Mouse (Mus musculus): Measurements from ENCODE around the gene Hoxb7.

The Hoxb7 gene

GRCm38 (mm10) chr11:96284774-96285734 is 1.4 kb upstream of the Hoxb7 start:
- no peak for DNase-seq (ENCODE audit: low read depth, low spot score)

GRCm38 (mm10) chr11:96286739-96287385 is 439 bp downstream of the Hoxb7 start:
- no peak for DNase-seq (ENCODE audit: low read depth, low spot score)

DNA sequence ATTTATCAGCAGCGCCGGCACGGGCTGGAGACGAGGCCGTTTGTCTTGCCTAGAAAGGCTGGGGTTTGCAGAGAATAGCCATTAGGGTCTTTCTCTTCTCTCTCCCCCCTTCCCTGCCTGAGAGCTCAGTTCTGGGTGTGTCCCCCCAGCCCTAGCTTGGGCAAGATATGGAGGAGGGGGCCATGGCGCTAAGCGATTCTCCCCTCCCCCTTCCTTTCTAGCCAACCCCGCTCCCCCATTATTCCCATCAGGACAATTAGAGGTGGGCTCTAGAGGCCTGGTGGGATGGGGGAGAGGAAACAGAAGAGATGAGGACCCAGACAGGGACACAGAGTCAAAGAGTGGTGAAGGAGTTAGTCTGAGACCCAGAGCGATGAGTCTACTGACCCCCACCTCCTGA is 988 bp downstream of the Hoxb7 start:
- DNase-seq (ENCODE audit: low read depth, low spot score) = no peak

GRCm38 (mm10) chr11:96288455-96289221 is 2.2 kb downstream of the Hoxb7 start:
- DNase-seq (ENCODE audit: low read depth, low spot score) = no peak

DNA sequence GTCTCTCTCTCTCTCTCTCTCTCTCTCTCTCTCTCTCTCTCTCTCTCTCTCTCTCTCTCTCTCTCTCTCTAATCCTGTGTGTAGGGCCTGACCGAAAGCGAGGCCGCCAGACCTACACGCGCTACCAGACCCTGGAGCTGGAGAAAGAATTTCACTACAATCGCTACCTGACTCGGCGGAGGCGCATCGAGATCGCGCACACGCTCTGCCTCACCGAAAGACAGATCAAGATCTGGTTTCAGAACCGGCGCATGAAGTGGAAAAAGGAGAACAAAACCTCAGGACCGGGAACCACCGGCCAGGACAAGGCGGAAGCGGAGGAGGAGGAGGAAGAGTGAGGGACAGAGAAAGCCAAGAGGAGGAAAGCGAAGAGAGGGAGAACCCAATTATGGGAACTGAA is 2.9 kb downstream of the Hoxb7 start:
- DNase-seq (ENCODE audit: low read depth, low spot score) = no peak

DNA sequence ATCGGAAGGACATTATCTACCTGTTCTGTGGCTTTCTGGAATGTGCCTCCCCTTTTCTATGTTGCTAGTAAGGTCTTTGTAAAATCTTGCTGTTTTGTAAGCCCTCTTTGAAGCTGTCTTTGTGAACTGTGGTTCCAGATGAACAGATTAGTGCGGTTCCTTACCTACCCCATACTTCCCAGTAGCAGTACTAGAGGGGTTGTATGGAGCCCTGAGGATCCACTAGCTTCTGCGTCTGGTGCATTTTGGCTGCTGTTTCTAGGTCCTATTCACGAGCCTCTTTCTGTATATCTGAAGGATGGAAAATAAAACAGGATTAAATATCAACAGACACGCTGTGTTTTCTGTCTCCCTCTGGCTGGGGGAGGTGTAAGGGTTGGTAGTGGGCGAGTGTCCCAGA is 3.4 kb downstream of the Hoxb7 start:
- DNase-seq (ENCODE audit: low read depth, low spot score) = no peak

DNA sequence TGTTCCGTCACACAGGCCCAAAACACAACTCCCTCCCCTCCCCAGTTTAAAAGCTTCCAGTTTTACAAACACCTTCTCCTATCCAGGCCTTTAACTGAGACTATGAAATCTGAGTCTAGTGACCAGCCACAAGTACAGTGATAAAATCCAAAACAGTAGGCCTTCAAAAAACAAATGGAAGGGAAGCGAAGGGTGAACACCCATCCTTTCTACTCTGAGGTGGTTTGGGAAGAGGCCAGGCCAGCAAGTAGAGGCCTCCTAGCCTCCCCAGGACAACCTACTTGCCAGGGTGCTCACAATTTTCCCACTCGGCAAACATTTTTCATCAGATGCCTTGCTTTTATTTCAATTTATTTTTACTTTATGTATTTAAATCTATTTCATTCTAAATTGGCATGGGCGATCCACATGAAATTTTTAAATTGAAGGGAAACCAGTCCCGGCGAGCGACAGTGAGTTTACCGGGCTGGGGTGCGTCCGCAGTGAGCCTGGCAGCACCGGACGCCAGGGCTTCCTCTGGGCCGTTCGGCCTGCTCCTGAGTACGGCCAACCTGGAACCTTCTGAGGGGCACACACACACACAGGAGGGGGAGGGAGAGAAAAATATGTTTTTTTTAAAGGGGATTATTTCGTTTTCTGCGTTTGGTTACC is 4.4 kb downstream of the Hoxb7 start:
- no peak for DNase-seq (ENCODE audit: low read depth, low spot score)

DNA sequence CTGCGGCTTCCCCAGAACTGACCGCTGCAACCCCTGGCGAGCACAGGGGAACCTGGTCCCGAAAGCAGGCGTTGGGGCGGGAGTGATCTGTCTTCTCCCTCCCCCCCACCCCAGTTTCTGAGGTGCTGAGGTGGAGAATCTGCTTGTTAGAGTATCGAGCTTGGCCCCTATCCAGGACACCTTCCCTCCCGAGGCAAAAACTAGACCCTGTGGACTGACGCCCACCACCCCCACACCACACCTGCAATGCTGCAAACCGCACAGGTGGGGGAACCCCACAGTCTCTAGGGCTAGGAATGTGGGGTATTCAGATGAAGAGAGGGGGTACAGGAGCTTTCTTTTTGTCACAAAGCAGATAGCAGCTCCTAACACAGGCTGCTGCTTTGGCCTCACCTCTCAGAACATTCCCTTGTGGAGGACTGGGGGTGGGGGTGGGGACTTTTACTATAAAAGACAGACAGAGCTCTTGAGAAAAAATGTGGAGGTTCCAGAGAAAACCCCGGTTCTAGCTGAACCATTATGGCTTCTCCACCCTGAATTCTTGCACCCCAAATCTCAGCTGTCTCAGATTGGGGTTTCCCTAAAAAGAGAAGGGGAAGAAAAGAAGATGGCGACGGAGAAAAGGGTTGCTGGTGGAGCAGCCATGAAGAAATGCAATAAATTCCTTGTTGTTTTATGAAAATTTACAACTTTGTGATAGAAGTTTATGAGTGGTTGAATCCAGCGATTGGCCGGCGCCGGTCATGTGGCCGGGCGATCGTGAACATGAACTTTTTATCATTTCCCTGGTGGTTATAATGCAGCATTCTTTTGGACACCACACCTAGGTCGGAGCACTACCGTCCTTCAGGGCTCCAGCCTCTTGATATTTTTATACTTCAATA is 5.5 kb downstream of the Hoxb7 start, which contains the start of gene Hoxb6:
Gene Hoxb6 (plus strand): TSS at position 796 of the 884 bp plus-strand sequence.
- DNase-seq (ENCODE audit: low read depth, low spot score) = no peak

DNA sequence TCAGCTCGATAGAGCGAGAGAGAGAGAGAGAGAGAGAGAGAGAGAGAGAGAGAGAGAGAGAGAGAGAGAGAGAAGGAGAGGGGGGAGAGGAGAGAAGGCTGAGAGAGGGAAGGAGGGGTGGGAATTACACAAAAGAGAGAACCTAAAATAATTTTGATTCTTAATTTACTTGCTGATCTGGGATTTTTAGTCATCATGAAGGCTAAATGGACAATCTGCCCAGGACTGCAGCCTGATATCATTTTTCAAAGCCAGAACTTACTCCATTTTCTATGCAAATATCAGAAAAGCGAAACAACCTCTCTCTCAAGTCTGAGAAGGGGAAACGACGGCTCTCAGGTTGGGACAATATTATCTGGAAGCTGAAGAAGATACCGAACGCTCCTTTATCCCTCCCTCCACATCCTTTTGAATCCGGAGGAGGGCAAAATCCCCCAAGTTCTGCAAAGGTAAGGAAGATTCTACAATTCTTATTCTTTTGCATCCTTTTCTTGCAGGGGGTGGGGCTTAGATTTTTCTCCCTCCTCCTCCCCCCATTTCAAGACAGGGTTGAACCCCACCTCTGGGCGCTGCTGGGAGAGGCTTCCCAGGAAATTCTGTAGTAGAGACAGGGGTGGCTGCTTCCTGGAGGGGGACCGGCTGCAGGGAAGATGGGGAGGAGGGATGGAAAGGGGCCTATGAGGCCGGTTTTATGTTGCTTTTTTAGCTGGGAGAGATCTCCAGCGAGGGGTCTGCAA is 6.3 kb downstream of the Hoxb7 start:
- DNase-seq (ENCODE audit: low read depth, low spot score) = no peak

DNA sequence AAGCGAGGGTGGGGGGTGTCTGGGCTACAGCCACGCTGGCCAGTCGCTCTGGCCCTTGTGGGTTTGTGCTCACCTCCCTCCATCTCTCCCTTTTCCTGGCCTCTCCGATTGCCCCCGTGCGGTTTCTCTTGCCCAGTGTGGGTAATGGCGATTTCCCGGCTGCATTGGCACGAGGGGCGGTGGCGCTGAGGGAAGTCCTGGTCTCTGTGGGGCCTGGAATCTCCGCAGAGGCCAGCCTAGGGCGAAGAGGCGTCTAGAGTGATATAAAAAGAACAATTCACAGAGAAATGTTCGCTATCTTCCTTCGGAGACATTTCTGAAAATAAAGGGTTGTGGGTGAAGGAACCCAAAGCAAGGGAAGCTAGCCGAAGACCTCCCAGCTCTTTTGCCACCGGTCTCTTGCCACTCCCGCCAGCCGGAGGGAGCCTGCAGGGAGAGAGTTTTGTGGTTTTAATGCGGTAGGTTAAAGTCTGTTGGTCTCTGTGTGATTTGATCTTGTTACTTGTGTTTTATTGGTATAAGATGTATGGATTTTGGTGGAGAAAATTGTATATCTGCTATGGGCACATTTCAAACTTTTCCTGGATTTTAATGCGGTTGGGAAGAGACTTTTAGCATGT is 7.0 kb downstream of the Hoxb7 start:
- DNase-seq (ENCODE audit: low read depth, low spot score) = no peak

DNA sequence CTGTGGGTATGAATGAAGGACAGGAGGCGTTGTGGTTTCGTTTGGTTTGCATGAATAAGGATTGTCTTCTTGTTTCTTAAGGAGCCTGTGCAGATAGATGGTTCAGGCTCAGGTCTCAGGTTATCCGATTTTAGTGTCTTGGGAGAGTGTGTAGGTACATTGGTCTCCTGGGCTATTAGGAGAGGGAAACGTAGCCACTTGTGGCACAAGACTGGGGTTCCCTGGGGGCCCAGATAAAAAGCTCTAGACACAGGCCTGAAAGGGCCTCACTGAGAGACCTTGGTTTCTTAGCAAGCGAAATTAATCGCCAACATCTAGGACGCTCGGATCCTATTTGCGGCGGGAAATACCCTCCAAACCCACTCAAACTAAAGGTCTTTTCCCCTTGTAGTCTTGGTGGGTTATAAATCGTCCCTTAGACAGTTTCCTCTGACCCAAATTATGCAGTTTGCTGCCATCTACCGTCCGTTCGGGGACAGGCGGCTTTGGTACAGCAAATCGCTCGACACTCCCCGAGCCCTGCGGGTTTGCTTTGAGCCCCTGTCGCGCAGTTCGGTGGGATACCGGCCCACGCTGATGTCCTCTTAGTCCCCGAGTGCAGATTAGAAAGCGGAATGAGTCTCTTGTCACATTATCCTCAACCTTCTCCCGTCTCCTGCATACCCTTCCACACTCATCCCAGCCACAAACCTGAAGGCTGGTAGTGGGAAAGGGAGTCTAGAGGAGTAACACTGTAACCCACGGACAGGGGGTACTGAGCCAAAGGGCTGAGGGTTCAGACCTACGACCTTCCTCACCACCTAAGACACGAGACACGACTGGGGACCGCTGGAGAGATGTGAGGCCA is 8.0 kb downstream of the Hoxb7 start:
- DNase-seq (ENCODE audit: low read depth, low spot score) = no peak

DNA sequence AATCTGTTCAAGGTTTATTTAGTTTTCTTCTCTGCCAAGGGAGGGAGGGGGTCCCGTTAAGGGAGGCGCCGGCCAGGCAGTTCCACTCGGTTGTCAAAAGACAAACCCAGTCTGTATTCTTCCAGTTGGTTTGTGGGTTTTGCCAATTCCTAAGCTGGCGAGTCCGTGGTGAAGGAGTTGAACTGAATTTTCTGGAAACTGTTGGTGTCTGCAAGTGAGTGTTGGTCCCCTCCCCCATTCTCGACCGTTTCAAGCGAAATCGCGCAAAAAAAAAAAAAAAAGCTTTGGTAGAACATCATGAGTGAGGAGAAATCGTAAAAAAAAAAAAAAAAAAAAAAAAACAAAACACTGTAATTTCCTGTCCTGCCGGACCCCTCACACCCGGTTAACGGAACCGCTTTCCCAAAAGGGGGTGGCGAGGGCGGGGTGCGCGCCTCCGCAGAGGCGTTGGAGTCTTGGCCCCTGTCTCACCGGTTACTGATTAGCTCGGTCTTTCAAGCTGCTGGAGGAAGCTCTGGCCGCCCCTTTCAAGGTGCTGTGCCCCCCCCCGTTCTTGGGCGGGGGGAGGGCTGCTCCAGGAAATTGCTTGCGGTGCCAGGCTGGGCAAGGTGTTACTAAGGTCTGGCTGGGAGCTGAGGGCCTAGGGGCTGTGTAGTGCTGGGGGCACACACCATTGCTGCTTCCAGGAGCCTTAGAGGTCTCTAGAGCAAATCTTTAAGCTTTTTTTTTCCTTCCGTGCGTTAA is 8.8 kb downstream of the Hoxb7 start:
- DNase-seq (ENCODE audit: low read depth, low spot score) = no peak

DNA sequence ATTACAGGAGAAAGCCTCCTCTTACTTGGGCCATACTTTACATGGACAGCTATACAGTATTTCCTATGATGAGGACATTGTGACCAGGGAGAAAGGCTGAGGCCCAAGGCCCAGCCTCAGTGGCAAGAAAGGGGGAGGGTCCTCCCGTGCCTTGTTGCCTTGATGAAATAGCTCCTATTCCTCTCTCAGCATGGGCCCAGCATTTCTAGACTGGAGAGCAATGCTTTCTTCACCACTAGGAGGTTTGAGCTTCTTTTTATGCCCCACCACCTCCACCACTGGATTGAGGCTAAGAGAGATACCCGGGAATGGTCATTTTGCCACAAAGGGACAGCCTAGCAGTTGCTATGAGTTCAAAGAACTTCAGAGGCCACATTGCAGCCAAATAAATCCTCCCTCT is 10.6 kb downstream of the Hoxb7 start:
- no peak for DNase-seq (ENCODE audit: low read depth, low spot score)

DNA sequence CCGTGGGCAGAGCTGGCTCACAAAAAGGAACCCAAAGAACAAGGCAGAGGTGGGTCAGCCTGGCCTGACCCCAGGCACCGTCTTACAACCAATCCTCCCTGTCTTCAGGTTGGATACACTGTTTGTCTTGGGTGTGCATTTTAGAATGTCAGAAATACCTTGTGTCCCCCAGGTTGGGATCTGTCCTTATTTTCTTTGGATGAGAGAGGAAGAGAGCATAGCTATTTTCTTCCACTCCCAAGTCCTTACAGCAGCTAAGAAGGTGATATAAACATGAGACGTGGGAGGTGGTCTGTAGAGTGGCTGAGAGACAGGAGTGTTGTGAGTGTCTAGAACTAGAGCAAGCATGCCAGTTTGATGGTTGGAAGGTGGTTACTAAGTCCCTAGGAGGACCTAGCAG is 11.0 kb downstream of the Hoxb7 start:
- DNase-seq (ENCODE audit: low read depth, low spot score) = no peak

DNA sequence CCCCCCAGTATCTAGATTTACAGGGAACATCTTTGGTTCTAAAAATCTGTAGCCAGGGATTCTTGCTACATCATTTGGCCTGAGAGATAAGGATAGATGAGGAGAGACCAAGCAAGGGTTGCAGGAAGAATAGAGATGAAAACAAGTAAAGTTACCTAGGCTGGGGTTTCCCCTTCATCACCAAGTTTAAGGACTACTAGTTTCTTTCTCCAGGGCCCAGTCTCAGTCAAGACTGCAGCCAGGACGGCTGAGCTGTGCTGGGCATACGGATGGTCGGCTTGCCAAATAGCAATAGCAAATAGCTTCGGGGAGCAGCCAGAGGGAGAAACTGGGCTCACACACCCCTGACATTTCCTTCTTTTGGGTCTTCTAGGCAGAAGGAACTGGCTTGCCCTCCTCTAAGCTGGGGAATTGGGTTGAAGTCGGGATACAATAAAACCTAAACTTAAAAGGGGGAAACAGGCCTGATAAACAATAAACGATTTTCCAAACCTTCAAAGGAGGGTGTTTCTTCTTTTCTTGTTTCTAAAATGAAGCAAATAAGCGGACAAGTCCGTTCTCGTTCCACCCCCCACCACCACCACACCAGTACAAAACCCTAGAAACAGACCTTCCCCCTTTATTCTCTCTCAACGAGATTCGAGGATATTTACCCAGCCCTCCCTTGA is 11.7 kb downstream of the Hoxb7 start:
- DNase-seq (ENCODE audit: low read depth, low spot score) = no peak

GRCm38 (mm10) chr11:96298895-96299667 is 12.7 kb downstream of the Hoxb7 start:
- no peak for DNase-seq (ENCODE audit: low read depth, low spot score)

GRCm38 (mm10) chr11:96299781-96300180 is 13.4 kb downstream of the Hoxb7 start:
- no peak for DNase-seq (ENCODE audit: low read depth, low spot score)

Data from brain, embryonic 18.5 days (tissue).